Mouse (Mus musculus) forebrain, embryonic 10.5 days (tissue): ENCODE measurements around the gene Gpr179. TPM values are rescaled to one million over a fixed set of nuclear protein-coding genes. Genes with fewer than 3 reads are reported as not detected.

Source experiments
- DNase-seq: peaks from one replicate; pipeline ENCODE4 v3.0.0-alpha.2; 2017; ENCODE audit warnings: low spot score; ENCODE audit errors: extremely low spot score
- H3K27ac ChIP-seq: fragments of 300-500 bp; sonication (generic); 2 replicates; pipeline ENCODE4 v1.5.1; 2016; ENCODE audit warnings: mild to moderate bottlenecking
- H3K27me3 ChIP-seq: fragments of 300-500 bp; sonication (generic); 2 replicates; pipeline ENCODE4 v1.6.1; 2016; ENCODE audit warnings: mild to moderate bottlenecking; ENCODE audit not compliant: poor library complexity, severe bottlenecking
- H3K36me3 ChIP-seq: fragments of 300-500 bp; sonication (generic); replicated peaks from 2 replicates; pipeline ENCODE4 v1.6.1; 2016; ENCODE audit warnings: mild to moderate bottlenecking, moderate library complexity
- H3K4me1 ChIP-seq: fragments of 300-500 bp; sonication (generic); 2 replicates; pipeline ENCODE4 v1.6.1; 2016
- H3K4me3 ChIP-seq: fragments of 300-500 bp; sonication (generic); 2 replicates; pipeline ENCODE4 v1.5.1; 2016; ENCODE audit warnings: mild to moderate bottlenecking, moderate library complexity
- H3K9me3 ChIP-seq: fragments of 300-500 bp; sonication (generic); 2 replicates; pipeline ENCODE4 v1.6.1; 2016; ENCODE audit warnings: mild to moderate bottlenecking, moderate library complexity
- WGBS: fragments of 180-500 bp; shearing (Covaris S2); methylation state at CpG from one replicate; pipeline ENCODE4 v1.1.7; 2016; 5-methylcytosine and 5-hydroxymethylcytosine counted together
- polyA plus RNA-seq: library from polyadenylated mRNA; unstranded; fragments of >200 nt; fragmentation: Nextera tagmentation; extraction: Ambion mirVana; gene quantifications from 2 replicates; pipeline ENCODE4 v1.2.1, GENCODE M21; 2016

The Gpr179 gene
- polyA plus RNA-seq, result 0.01 and 0.04 TPM in 2 replicates

GRCm38 (mm10) chr11:97352027-97352684 lies at the start of gene Gpr179:
Gene Gpr179, minus strand, starts transcription at chr11:97352077.
- peaks cover 12% of the 10 kb centered on the region; the same call in 1 of the 2 replicates for H3K27me3 ChIP-seq
- no peak for DNase-seq
- H3K36me3 ChIP-seq, result no peaks in the 10 kb centered on the region
- H3K4me3 ChIP-seq, result no peak within 1 kb of the TSS
- no peaks in the 10 kb centered on the region for H3K9me3 ChIP-seq
- H3K27ac ChIP-seq, result peak within 1 kb of the TSS; percentile 17; the same call in 1 of the 2 replicates
- 68% methylated on average over 3 of the region's 3 CpGs for WGBS
- peaks cover 32% of the 10 kb centered on the region for H3K4me1 ChIP-seq

DNA sequence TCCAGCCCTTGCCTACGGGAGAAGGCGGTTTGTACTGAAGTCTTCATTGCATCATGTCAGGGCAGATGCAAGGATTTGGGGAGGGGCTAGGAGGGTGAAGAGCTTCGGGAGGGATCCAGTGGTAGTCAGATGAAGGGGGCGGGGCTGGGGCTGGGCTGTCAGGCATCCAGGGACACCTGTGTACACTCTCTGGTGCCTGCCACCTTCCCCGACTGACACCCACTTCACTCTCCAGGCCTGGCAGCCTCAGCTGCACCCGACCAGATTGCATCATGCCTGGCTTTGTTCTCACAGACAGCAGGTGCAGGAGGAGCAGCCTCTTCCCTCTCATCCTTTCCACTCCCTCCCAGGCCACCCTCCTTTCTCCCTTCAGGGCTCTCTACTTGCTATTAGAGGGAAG lies 49.2 kb upstream of the Gpr179 start:
- 18% methylated on average over 6 of the region's 6 CpGs for WGBS
- Histone ChIP-seq H3K4me1 (peaks cover 53% of the 10 kb centered on the region), H3K9me3 (no peaks in the 10 kb centered on the region), H3K27me3 (peaks cover 54% of the 10 kb centered on the region), H3K4me3 (peak overlapping the region; percentile 45), H3K27ac (peak overlapping the region; percentile 41; the same call in 1 of the 2 replicates), H3K36me3 (peaks cover 15% of the 10 kb centered on the region)
- DNase-seq, result no peak

- H3K27ac ChIP-seq, result peak overlapping the region; percentile 41; the same call in 1 of the 2 replicates
- WGBS, result 4% methylated on average over 23 of the region's 23 CpGs
- peak; percentile 86 for DNase-seq
- peak overlapping the region; percentile 45 for H3K4me3 ChIP-seq
- peaks cover 24% of the 10 kb centered on the region for H3K36me3 ChIP-seq
- no peaks in the 10 kb centered on the region for H3K9me3 ChIP-seq
- peaks cover 45% of the 10 kb centered on the region for H3K27me3 ChIP-seq
- peaks cover 44% of the 10 kb centered on the region for H3K4me1 ChIP-seq
Observed at GRCm38 (mm10) chr11:97399958-97400710, 48.3 kb upstream of the Gpr179 start.

- Histone ChIP-seq H3K4me1 (peaks cover 27% of the 10 kb centered on the region), H3K9me3 (no peaks in the 10 kb centered on the region), H3K27ac (no peak overlapping the region), H3K36me3 (peaks cover 40% of the 10 kb centered on the region), H3K27me3 (peaks cover 28% of the 10 kb centered on the region), H3K4me3 (no peak overlapping the region)
- DNase-seq, result no peak
- WGBS, result 88% methylated on average over 2 of the region's 2 CpGs
Observed at GRCm38 (mm10) chr11:97398506-97398905, 46.6 kb upstream of the Gpr179 start.

- WGBS, result 88% methylated on average over 11 of the region's 11 CpGs
- Histone ChIP-seq H3K27ac (no peak overlapping the region), H3K36me3 (peaks cover 82% of the 10 kb centered on the region), H3K4me1 (no peaks in the 10 kb centered on the region; the same call in 1 of the 2 replicates), H3K9me3 (no peaks in the 10 kb centered on the region), H3K4me3 (no peak overlapping the region), H3K27me3 (no peaks in the 10 kb centered on the region)
- DNase-seq, result no peak
Observed at GRCm38 (mm10) chr11:97394146-97394545, 42.3 kb upstream of the Gpr179 start.

GRCm38 (mm10) chr11:97393658-97394057 lies 41.8 kb upstream of the Gpr179 start:
- H3K27ac ChIP-seq, result no peak overlapping the region
- H3K36me3 ChIP-seq, result peaks cover 85% of the 10 kb centered on the region
- DNase-seq, result no peak
- H3K9me3 ChIP-seq, result no peaks in the 10 kb centered on the region
- H3K4me1 ChIP-seq, result no peaks in the 10 kb centered on the region; the same call in 1 of the 2 replicates
- no peak overlapping the region for H3K4me3 ChIP-seq
- WGBS, result 77% methylated on average over 11 of the region's 11 CpGs
- H3K27me3 ChIP-seq, result no peaks in the 10 kb centered on the region

GRCm38 (mm10) chr11:97389127-97389526 lies 37.2 kb upstream of the Gpr179 start:
- Histone ChIP-seq H3K4me1 (no peaks in the 10 kb centered on the region; the same call in 1 of the 2 replicates), H3K4me3 (no peak overlapping the region), H3K9me3 (no peaks in the 10 kb centered on the region), H3K36me3 (peaks cover 83% of the 10 kb centered on the region), H3K27me3 (no peaks in the 10 kb centered on the region), H3K27ac (no peak overlapping the region)
- DNase-seq, result no peak
- WGBS, result 89% methylated on average over 8 of the region's 8 CpGs

DNA sequence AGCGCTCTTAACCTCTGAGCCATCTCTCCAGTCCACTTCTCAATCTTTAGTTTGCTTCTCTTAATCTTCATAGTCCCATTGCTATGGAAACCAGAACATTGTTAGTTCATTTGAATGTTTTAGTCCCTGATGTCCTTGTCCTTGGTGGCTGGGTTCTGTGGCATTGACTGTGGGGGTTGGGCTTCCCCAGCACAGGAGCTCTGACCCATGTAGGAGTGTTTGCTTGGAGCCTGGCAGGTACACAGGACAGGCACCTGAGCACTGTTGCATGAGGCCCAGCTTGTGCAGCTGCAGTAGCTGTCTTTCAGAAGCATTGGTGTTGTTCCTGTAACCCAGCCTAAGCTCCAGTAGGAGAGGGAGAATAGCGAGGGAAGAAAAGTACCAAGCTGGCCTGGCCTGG lies 35.9 kb upstream of the Gpr179 start:
- peaks cover 83% of the 10 kb centered on the region for H3K36me3 ChIP-seq
- no peaks in the 10 kb centered on the region for H3K4me1 ChIP-seq
- H3K4me3 ChIP-seq, result no peak overlapping the region
- no peak overlapping the region for H3K27ac ChIP-seq
- WGBS, result 90% methylated on average over 2 of the region's 2 CpGs
- H3K9me3 ChIP-seq, result no peaks in the 10 kb centered on the region
- H3K27me3 ChIP-seq, result no peaks in the 10 kb centered on the region
- DNase-seq, result no peak

- Histone ChIP-seq H3K4me3 (no peak overlapping the region), H3K9me3 (no peaks in the 10 kb centered on the region), H3K27ac (no peak overlapping the region), H3K36me3 (peaks cover 76% of the 10 kb centered on the region), H3K27me3 (no peaks in the 10 kb centered on the region), H3K4me1 (no peaks in the 10 kb centered on the region)
- WGBS, result 81% methylated on average over 2 of the region's 2 CpGs
- no peak for DNase-seq
Observed at GRCm38 (mm10) chr11:97383764-97384163, 31.9 kb upstream of the Gpr179 start.

DNA sequence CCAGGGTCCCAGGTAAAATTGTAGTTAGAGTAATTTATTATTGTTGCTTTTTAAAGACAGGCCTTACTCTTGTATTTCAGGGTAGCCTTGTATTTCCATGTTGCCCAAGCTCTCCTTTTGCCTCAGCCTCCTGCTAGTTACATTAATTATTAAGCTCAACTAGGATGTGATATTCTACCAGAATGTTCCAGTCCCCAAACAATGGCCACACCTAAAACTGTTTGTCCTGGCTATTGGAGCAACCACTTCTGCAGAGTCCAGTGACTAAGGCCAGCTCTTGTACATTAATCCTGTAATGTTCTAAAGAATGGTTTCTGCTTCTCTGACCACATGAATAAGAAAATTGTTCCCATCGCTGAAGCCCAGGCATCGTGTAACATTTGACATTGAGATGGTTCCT lies 31.1 kb upstream of the Gpr179 start:
- WGBS, result 97% methylated on average over 2 of the region's 2 CpGs
- no peaks in the 10 kb centered on the region for H3K4me1 ChIP-seq
- H3K27me3 ChIP-seq, result no peaks in the 10 kb centered on the region
- peaks cover 77% of the 10 kb centered on the region for H3K36me3 ChIP-seq
- no peak overlapping the region for H3K4me3 ChIP-seq
- no peak for DNase-seq
- H3K9me3 ChIP-seq, result no peaks in the 10 kb centered on the region
- no peak overlapping the region for H3K27ac ChIP-seq

GRCm38 (mm10) chr11:97380036-97380435 lies 28.2 kb upstream of the Gpr179 start:
- no peak overlapping the region for H3K4me3 ChIP-seq
- no peaks in the 10 kb centered on the region for H3K9me3 ChIP-seq
- H3K4me1 ChIP-seq, result no peaks in the 10 kb centered on the region
- 86% methylated on average over 3 of the region's 3 CpGs for WGBS
- peaks cover 85% of the 10 kb centered on the region for H3K36me3 ChIP-seq
- no peak for DNase-seq
- H3K27ac ChIP-seq, result no peak overlapping the region
- H3K27me3 ChIP-seq, result no peaks in the 10 kb centered on the region

DNA sequence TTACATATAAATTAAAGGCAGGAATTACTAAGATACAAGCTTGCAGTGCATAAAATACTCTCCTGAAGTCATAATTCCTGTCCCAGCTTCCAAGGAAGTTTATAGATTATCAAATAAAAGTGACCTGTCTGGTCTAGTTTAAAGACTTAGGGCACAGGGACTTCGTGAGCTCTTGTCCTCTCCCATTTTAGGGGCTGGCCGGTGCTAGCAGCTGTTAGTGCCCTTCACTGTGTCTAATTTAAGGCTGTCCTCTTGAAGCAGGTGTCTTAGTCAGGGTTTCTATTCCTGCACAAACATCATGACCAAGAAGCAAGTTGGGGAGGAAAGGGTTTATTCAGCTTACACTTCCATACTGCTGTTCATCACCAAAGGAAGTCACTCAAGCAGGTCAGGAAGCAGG lies 21.5 kb upstream of the Gpr179 start:
- no peak overlapping the region for H3K4me3 ChIP-seq
- H3K36me3 ChIP-seq, result peaks cover 55% of the 10 kb centered on the region
- no peak overlapping the region for H3K27ac ChIP-seq
- H3K27me3 ChIP-seq, result no peaks in the 10 kb centered on the region
- no peak for DNase-seq
- WGBS, result 94% methylated on average over 2 of the region's 2 CpGs
- H3K4me1 ChIP-seq, result 0 out of 2 replicates have a peak, but pooled peaks cover 2% of the 10 kb centered on the region
- H3K9me3 ChIP-seq, result no peaks in the 10 kb centered on the region
